Mouse (Mus musculus) c-Kit-positive CD71-positive TER-119-negative erythroid progenitor cells, embryonic 14.5 days (primary cell): ENCODE measurements around the gene Tenm4.
"Not testable (repeated sequence)": the region's sequence is repeated elsewhere in the genome, so short reads cannot be mapped to it uniquely, and the experiment has no call there.

ENCODE experiments used
- DNase-seq: peaks from one replicate; pipeline ENCODE4 v3.0.0-alpha.2; 2013; ENCODE audit warnings: low read depth

The Tenm4 gene

GRCm38 (mm10) chr7:96904936-96905335, 733.9 kb downstream of the Tenm4 start:
- DNase-seq = no peak

GRCm38 (mm10) chr7:96905422-96905821, 734.4 kb downstream of the Tenm4 start:
- no peak for DNase-seq

DNA sequence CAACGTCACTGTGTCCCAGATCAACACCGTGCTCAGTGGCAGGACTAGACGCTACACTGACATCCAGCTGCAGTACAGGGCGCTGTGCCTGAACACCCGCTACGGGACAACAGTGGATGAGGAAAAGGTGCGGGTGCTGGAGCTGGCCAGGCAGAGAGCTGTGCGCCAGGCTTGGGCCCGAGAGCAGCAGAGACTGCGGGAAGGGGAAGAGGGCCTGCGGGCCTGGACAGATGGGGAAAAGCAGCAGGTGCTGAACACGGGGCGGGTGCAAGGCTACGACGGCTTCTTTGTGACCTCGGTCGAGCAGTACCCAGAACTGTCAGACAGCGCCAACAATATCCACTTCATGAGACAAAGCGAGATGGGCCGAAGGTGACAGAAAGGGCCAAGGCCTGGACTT, 735.2 kb downstream of the Tenm4 start:
- no peak for DNase-seq

- no peak for DNase-seq
These were observed 737.1 kb downstream of the Tenm4 start for GRCm38 (mm10) chr7:96907971-96908680.

DNA sequence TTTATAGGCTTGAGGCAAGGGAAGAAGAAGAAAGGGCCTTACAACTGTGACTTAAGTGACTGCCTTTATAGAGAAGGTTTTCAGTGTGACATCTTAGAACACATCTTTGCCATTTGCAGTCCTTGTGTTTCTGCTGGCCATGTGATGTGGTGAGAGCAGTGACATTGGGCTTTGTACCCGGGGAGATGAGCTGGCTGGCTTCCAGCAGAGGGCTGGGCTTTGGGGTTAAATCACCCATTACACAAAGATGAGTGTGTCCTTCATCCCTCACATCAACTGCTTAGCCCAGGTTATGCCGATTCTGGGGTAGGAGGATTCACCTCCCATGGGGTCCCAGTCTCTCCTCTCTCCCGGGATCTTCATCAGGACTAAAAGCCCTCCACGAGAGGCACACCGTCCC, 738.8 kb downstream of the Tenm4 start:
- no peak for DNase-seq

- no peak for DNase-seq
These were observed 739.4 kb downstream of the Tenm4 start for GRCm38 (mm10) chr7:96910310-96910960.

DNA sequence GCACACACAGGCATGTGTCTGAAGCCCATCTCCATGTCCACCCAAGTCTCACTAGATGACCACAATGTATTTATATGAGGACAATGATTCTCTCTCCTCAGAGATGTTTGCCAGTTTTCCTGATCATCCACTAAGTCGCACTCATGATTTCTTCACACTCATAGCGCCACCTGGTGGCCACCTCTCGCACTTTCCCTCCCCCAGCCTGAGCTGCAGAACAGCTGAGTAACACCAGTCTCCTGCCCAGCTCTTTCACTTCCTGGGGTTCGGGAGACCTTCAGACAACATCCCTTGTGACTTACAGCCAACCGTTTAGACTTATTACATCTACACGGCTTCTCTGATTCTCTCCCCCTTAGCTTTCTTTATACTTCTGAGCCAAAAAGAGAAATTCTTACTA, 743.0 kb downstream of the Tenm4 start:
- DNase-seq = peak; percentile 52

- DNase-seq = peak; percentile 50
These were observed 744.5 kb downstream of the Tenm4 start for GRCm38 (mm10) chr7:96915452-96916105.

- no peak for DNase-seq
These were observed 749.5 kb downstream of the Tenm4 start for GRCm38 (mm10) chr7:96920447-96921095.

DNA sequence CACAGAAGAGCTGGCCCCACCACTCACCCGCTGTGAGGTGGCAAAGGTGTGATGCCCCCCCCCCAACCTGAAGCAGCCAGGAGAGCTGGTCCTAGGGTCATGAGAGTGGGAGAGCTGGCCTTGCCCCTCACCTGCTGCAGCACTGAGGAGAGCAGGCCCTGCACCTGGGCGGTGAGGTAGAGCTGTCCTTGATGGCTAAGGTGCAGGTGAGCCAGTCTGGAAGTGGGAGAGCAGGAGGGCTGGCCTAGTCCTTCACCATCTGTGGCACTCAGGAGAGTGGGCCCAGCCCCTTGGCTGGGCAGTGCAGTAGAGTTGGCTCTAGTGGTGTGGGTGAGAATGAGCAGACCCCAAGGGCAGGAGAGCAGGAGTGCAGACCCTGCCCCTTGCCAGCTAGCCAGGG, 751.9 kb downstream of the Tenm4 start:
- no peak for DNase-seq

- no peak for DNase-seq
These were observed 772.8 kb downstream of the Tenm4 start for GRCm38 (mm10) chr7:96943715-96944377.

DNA sequence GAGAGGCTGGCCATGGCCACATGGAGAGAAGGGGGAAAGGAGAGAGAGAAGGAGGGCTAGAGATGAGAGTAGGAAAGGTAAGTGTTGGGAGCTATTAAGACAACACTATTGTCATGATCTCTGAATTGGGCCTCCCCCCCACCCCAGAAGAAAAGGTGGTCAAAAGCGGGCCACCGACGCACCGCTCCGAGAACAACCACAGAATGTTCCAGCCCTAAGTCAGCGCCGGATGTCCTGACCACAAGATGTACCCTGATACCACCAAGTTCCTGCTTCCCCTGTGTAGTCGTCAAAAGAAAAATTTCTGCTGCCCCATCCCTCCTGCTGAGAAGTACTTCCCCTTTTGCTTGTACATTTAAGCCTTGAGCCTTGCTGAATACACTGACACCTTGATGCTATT, 775.5 kb downstream of the Tenm4 start:
- DNase-seq = not testable (repeated sequence)

DNA sequence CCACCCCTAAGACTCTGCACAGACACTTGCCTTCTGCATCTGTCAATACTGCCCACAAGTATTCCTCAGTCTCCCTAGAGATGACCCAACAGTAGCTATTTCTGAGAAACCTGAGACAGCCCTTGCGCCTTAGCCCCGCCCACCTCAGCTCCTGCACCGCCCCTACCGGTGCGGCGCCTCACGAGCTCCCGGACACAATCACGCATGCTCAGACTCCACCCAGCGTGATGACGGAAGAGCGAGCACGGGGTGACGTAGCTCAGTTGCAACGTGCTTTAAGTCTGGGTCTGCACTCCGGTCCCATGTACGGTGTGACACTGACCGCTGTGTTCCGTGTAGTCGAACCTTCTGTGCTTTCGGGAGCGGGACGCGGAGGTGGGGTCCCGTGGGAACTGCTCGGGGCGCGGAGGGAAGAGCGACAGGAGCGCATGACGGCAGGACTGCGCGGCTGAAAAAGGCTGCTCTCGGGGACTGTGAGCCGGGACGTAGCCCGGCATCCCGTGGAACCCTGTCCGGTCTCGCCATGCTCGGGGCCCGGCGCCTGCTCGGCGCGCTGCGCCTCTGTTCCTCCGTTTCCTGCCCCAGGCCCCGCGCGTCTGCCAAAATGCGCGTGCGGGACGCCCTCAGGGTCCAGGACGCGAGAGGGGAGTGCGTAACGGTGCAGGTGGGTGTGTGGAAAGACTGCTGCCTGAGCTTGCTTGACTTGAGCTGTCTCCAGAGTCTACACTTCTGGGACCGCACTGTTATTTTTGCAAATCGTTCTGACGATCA, 780.4 kb downstream of the Tenm4 start, which contains the start of gene Nars2:
Gene Nars2 (plus strand): TSS at position 225 of the 771 bp plus-strand sequence.
- peak; percentile 96 for DNase-seq

DNA sequence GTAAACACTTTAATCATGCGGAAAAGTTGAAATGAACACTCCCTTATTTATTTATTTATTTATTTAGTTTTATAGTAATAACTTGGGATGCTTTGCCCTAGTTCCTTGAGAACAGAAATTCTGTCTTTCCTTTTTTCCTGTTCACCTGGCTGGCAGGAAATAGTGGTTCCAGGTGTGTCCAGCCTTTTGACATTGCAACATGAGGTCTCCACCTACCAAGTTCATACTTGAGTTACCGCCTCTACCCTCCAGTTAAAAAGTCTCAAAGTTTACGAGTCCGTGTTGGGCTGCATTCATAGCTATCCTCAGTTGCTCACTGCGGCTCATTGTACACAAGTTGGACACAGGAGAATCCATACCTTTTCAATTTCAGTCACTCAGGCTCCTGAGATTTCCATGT, 781.0 kb downstream of the Tenm4 start:
- DNase-seq = no peak

DNA sequence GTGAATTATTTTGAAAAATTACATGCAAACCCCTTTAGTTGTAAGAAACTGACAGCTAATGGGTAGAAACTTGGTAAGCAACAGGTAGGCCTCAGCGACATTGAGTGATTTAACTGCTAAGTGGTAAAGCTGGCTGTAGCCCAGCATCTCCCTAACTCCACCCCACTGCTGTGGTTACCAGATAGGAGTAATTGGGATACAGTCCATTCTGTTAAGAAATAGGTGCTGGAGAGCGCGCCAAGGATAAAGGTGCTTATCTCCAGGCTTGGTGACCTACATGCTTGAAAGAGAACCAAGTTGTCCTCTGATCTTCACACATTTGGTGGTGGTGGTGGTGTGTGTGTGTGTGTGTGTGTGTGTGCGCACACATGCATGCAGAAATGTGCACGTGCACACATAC, 788.1 kb downstream of the Tenm4 start:
- DNase-seq = peak; percentile 64
